Mouse (Mus musculus) CD4-positive naive resting alpha-beta T cell, adult 76 days (primary cell): ENCODE results near the gene Plcd1. TPM values are rescaled to one million over a fixed set of nuclear protein-coding genes. Genes with fewer than 3 reads are reported as not detected.

Experiments used
- total RNA-seq: library from RNA; stranded (reverse); gene quantifications from one replicate; pipeline ENCODE4 v1.2.4, GENCODE M21; 2023

The Plcd1 gene
- total RNA-seq: not detected

DNA sequence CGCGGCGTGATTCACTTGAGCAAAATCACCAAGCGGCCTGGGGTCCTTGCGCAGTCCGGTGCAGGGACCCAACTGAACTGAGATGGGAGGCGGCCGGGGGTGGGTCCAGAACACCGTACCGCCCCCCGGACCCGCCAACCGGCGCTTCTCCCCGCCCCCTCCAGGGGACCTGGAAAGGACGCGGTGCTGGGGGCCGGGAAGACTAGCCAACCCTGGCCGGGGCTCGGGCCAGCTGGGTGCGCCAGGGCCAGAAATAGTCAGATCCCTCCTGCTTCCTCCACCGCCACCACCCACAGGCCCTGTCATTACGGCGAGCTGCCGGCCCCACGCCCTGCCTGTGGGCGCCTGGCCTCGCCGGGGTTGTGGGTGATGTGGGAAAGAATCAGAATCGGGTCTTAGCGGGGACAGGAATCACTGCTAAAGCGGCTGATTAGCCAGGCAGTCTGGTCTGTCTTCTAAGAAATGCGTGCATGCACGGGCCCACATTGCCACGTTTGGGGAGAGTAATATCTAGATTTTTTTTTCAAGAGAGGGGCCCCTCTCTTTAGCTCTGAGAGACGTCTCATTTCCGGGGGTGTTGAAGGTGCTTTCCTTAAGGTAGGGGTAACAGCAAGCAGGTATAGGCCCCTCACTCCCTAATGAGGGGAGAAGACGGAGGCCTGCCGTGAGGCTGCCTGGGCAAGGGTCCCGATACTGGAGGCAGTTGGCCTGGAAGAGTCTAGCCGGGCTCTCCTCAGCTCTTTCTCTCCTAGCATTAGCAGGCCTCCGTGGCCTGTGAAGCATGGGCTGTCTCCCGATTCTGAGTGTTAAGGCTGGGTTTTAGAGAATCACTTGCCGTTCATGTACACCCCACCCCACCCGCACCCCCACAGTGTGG, at the start of gene Plcd1:
TSS of gene Plcd1 (minus strand) at position 84 of the 877 bp plus-strand sequence.

GRCm38 (mm10) chr9:119101992-119102782, 8.9 kb upstream of the Plcd1 start, which contains the start of gene Dlec1:
TSS of gene Dlec1 (plus strand) at chr9:119102478.

GRCm38 (mm10) chr9:119052154-119052944, 41.0 kb downstream of the Plcd1 start, which contains the start of gene Vill:
TSS of gene Vill (plus strand) at chr9:119052778.

Other genes with a start within 250 kb of the Plcd1 start
- 0.94 TPM for gene Ctdspl, start 167.0 kb downstream of the Plcd1 start, total RNA-seq
- gene Vill, start 40.7 kb downstream of the Plcd1 start, total RNA-seq: 1.2 TPM
- not detected for gene Dlec1, start 9.0 kb upstream of the Plcd1 start, total RNA-seq
- 0.64 TPM for gene Acaa1b, start 63.6 kb upstream of the Plcd1 start, total RNA-seq
- not detected for gene Gm47289, start 65.7 kb upstream of the Plcd1 start, total RNA-seq
- not detected for gene Slc22a13, start 115.6 kb upstream of the Plcd1 start, total RNA-seq
- 41.7 TPM for gene Oxsr1, start 228.9 kb upstream of the Plcd1 start, total RNA-seq
- 42.9 TPM for gene Acaa1a, start 246.2 kb upstream of the Plcd1 start, total RNA-seq
- 37.7 TPM for gene Myd88, start 247.9 kb upstream of the Plcd1 start, total RNA-seq